Mouse (Mus musculus) kidney, postnatal 36 days (tissue): ENCODE measurements around the gene Capn5.

Source experiments
- DNase-seq, 2 experiments: peaks; one replicate each; pipeline ENCODE4 v3.0.0; 2021 to 2022; ENCODE audit warnings: mixed read lengths in 2 of 2

The Capn5 gene

GRCm38 (mm10) chr7:98176322-98177070 lies 1.6 kb downstream of the Capn5 start:
- DNase-seq = no peak

GRCm38 (mm10) chr7:98174883-98175755 lies 3.0 kb downstream of the Capn5 start:
- no peak for DNase-seq

- DNase-seq = no peak
Measured at GRCm38 (mm10) chr7:98173408-98173807, 4.7 kb downstream of the Capn5 start.

GRCm38 (mm10) chr7:98172661-98173060 lies 5.4 kb downstream of the Capn5 start:
- no peak for DNase-seq

- DNase-seq = no peak
Measured at GRCm38 (mm10) chr7:98171141-98172073, 6.7 kb downstream of the Capn5 start.

- DNase-seq = peak; percentile 24 to 48
Measured at GRCm38 (mm10) chr7:98164999-98165528, 13.0 kb downstream of the Capn5 start.

GRCm38 (mm10) chr7:98164382-98164998 lies 13.6 kb downstream of the Capn5 start:
- DNase-seq = no peak

- DNase-seq = no peak
Measured at GRCm38 (mm10) chr7:98163700-98164099, 14.4 kb downstream of the Capn5 start.

GRCm38 (mm10) chr7:98162239-98162638 lies 15.8 kb downstream of the Capn5 start:
- no peak for DNase-seq

GRCm38 (mm10) chr7:98160041-98160740 lies 17.9 kb downstream of the Capn5 start:
- peak; percentile 26 to 66 for DNase-seq

- DNase-seq = peak; percentile 77 to 78
Measured at GRCm38 (mm10) chr7:98158481-98158880, 19.6 kb downstream of the Capn5 start.

- DNase-seq = no peak
Measured at GRCm38 (mm10) chr7:98157636-98158332, 20.3 kb downstream of the Capn5 start.

GRCm38 (mm10) chr7:98156280-98156665 lies 21.8 kb downstream of the Capn5 start:
- DNase-seq = no peak

GRCm38 (mm10) chr7:98155546-98156279 lies 22.4 kb downstream of the Capn5 start:
- peak; percentile 75 to 90 for DNase-seq

- DNase-seq = no peak
Measured at GRCm38 (mm10) chr7:98153892-98154291, 24.2 kb downstream of the Capn5 start.

GRCm38 (mm10) chr7:98153345-98153744 lies 24.7 kb downstream of the Capn5 start:
- DNase-seq = no peak

- peak in 1 of 2 experiments; percentile 54 for DNase-seq
Measured at GRCm38 (mm10) chr7:98152400-98152799, 25.7 kb downstream of the Capn5 start.

GRCm38 (mm10) chr7:98150525-98150924 lies 27.5 kb downstream of the Capn5 start:
- DNase-seq = peak in 1 of 2 experiments; percentile 67

- DNase-seq = no peak
Measured at GRCm38 (mm10) chr7:98149802-98150201, 28.3 kb downstream of the Capn5 start.
